Mouse (Mus musculus) liver, embryonic 14.5 days (tissue): ENCODE measurements around the gene Kank1.

Source experiments
- CTCF ChIP-seq: IDR thresholded peaks from 2 replicates; pipeline ENCODE4 v1.5.1; 2016; ENCODE audit warnings: antibody characterized with exemption, low read depth, control low read depth
- EP300 ChIP-seq: IDR thresholded peaks from 2 replicates; pipeline ENCODE4 v1.6.1; 2016; ENCODE audit warnings: antibody characterized with exemption, low read depth

DNA sequence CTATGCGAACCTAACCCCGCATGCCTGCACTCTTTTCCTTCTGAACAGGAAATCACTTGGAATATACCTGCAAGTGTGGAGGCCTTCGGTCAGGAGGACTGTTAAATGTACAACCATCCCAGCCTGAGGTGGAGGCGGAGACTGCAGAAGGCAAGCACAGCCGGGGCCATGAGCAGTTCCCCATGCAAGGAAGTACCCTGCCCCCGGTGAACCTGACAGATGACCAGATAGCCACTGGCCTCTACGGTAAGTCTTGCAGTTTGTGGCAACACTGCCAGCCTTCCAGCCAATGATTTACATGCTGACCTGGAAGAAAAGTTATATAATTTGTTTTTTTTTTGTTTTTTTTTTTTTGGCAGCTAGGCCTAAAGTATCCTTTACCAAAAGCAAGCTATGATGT is 185.3 kb downstream of the Kank1 start:
- TF ChIP-seq CTCF (no peak), EP300 (no peak)
